Mouse (Mus musculus) neural tube, embryonic 15.5 days (tissue): ENCODE results near the gene Smug1. TPM values are rescaled to one million over a fixed set of nuclear protein-coding genes. Genes with fewer than 3 reads are reported as not detected.

Experiments
- ATAC-seq: fragments of 200-750 bp; cut with Nextera tagmentation; 2 replicates; pipeline ENCODE4 v1.8.0; 2017; ENCODE audit warnings: mild to moderate bottlenecking, moderate TSS enrichment, moderate library complexity; ENCODE audit not compliant: low FRiP score
- H3K27ac ChIP-seq: fragments of 300-500 bp; sonication (generic); replicated peaks from 2 replicates; pipeline ENCODE4 v1.5.1; 2015; ENCODE audit warnings: mild to moderate bottlenecking, inconsistent platforms
- H3K27me3 ChIP-seq: fragments of 300-500 bp; sonication (generic); replicated peaks from 2 replicates; pipeline ENCODE4 v1.6.1; 2015; ENCODE audit warnings: inconsistent platforms
- H3K36me3 ChIP-seq: fragments of 300-500 bp; sonication (generic); 2 replicates; pipeline ENCODE4 v1.6.1; 2015; ENCODE audit warnings: inconsistent platforms
- H3K4me1 ChIP-seq: fragments of 300-500 bp; sonication (generic); 2 replicates; pipeline ENCODE4 v1.6.1; 2015; ENCODE audit warnings: inconsistent platforms
- H3K4me2 ChIP-seq: fragments of 300-500 bp; sonication (generic); 2 replicates; pipeline ENCODE4 v1.6.1; 2015; ENCODE audit warnings: inconsistent platforms, mild to moderate bottlenecking, moderate library complexity
- H3K4me3 ChIP-seq: fragments of 300-500 bp; sonication (generic); replicated peaks from 2 replicates; pipeline ENCODE4 v1.5.1; 2015; ENCODE audit warnings: mild to moderate bottlenecking, inconsistent platforms
- H3K9ac ChIP-seq: fragments of 300-500 bp; sonication (generic); replicated peaks from 2 replicates; pipeline ENCODE4 v1.6.1; 2015; ENCODE audit warnings: mild to moderate bottlenecking, inconsistent platforms
- H3K9me3 ChIP-seq: fragments of 300-500 bp; sonication (generic); replicated peaks from 2 replicates; pipeline ENCODE4 v1.6.1; 2016; ENCODE audit warnings: inconsistent platforms
- WGBS: fragments of 180-500 bp; shearing (Covaris S2); methylation state at CpG from one replicate; pipeline ENCODE4 v1.1.7; 2015; ENCODE audit warnings: mixed read lengths; 5-methylcytosine and 5-hydroxymethylcytosine counted together
- polyA plus RNA-seq: library from polyadenylated mRNA; unstranded; fragments of >200 nt; fragmentation: Nextera tagmentation; extraction: Ambion mirVana; gene quantifications from 2 replicates; pipeline ENCODE4 v1.2.1, GENCODE M21; 2015

Gene Smug1
- polyA plus RNA-seq, 1 experiment from 2014 or later: 30.9 TPM

- Histone ChIP-seq H3K4me1 (peaks cover 62% of the 10 kb centered on the region), H3K27ac (no peak overlapping the region)
These were observed 6.4 kb upstream of the Smug1 start for GRCm38 (mm10) chr15:103173251-103173650.

GRCm38 (mm10) chr15:103172537-103172936 lies 5.6 kb upstream of the Smug1 start:
- Histone ChIP-seq H3K4me1 (peaks cover 65% of the 10 kb centered on the region), H3K4me2 (peak overlapping the region; percentile 11; the same call in 1 of the 2 replicates), H3K9ac (no peak overlapping the region), H3K27ac (peak overlapping the region; percentile 30), H3K27me3 (peaks cover 15% of the 10 kb centered on the region; the same call in 1 of the 2 replicates), H3K9me3 (no peaks in the 10 kb centered on the region), H3K4me3 (no peak overlapping the region), H3K36me3 (no peaks in the 10 kb centered on the region)
- WGBS: 5% methylated on average over 10 of the region's 10 CpGs
- no peak for ATAC-seq

More at GRCm38 (mm10) chr15:103173251-103173650, 6.4 kb upstream of the Smug1 start:
- no peak overlapping the region for H3K4me3 ChIP-seq
- no peak overlapping the region for H3K9ac ChIP-seq
- peaks cover 15% of the 10 kb centered on the region; the same call in 1 of the 2 replicates for H3K27me3 ChIP-seq
- no peak overlapping the region for H3K4me2 ChIP-seq
- WGBS: 68% methylated on average over 5 of the region's 5 CpGs
- no peaks in the 10 kb centered on the region for H3K9me3 ChIP-seq
- ATAC-seq: no peak
- no peaks in the 10 kb centered on the region for H3K36me3 ChIP-seq

DNA sequence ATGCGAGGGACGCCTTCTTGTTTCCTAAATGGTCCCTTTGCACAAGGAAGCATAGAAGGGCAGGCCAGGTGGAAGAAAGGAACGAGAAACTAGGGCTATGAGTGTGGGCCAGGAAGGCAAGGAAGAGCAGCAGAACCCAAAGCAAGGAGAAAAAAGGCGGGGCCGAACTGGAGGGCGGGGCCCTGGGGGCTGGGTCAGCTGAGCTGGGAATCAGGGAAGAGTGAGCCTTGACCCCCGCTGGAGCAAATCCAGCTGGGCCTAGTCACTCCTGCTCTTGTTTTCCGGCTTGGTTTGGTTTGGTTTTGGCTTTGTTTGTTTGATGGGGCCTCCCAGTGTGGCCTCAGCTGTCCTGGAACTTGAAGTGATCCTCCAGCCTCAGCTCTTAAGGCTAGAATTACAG lies 4.4 kb upstream of the Smug1 start:
- ATAC-seq: no peak
- 24% methylated on average over 8 of the region's 8 CpGs for WGBS
- H3K27me3 ChIP-seq: peaks cover 12% of the 10 kb centered on the region; the same call in 1 of the 2 replicates
- peak overlapping the region; percentile 60; the same call in 1 of the 2 replicates for H3K27ac ChIP-seq
- H3K4me1 ChIP-seq: peaks cover 66% of the 10 kb centered on the region
- no peak overlapping the region for H3K9ac ChIP-seq
- H3K36me3 ChIP-seq: no peaks in the 10 kb centered on the region
- H3K4me3 ChIP-seq: no peak overlapping the region
- H3K9me3 ChIP-seq: no peaks in the 10 kb centered on the region
- no peak overlapping the region for H3K4me2 ChIP-seq

DNA sequence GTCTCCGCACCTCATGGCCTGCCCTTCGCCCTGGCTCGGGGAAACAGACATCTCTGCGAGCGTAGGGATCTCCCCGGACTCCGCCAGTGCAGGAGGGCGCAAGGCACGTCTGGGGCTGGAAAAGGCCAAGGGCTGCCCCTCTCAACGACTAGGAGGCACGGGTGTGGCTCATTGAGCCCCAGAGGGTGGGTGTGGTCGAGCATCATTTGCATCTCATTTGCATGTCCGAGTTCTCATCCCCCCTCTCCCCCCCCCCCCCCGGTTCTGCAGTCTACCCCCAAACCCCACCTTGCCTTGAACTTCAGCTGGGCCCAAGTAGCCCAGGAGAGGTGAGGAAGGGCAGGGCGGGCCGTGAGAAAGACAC lies 3.4 kb upstream of the Smug1 start:
- no peak for ATAC-seq
- Histone ChIP-seq H3K9ac (0 out of 2 replicates have a peak overlapping the region, but pooled peaks have one; percentile 36), H3K27me3 (peaks cover 9% of the 10 kb centered on the region; the same call in 1 of the 2 replicates)

GRCm38 (mm10) chr15:103169612-103170315 lies 2.9 kb upstream of the Smug1 start:
- WGBS: 3% methylated on average over 26 of the region's 26 CpGs
- Histone ChIP-seq H3K4me3 (peak overlapping the region; percentile 49), H3K27ac (peak overlapping the region; percentile 77), H3K4me2 (peak overlapping the region; percentile 99), H3K9ac (peak overlapping the region; percentile 57), H3K27me3 (peaks cover 9% of the 10 kb centered on the region; the same call in 1 of the 2 replicates), H3K36me3 (no peaks in the 10 kb centered on the region), H3K9me3 (no peaks in the 10 kb centered on the region), H3K4me1 (peaks cover 80% of the 10 kb centered on the region)
- ATAC-seq: no peak

More for the DNA sequence above, 3.4 kb upstream of the Smug1 start:
- Histone ChIP-seq H3K36me3 (no peaks in the 10 kb centered on the region), H3K27ac (peak overlapping the region; percentile 77), H3K4me1 (peaks cover 76% of the 10 kb centered on the region), H3K4me2 (peak overlapping the region; percentile 99), H3K4me3 (peak overlapping the region; percentile 49; the same call in 1 of the 2 replicates), H3K9me3 (no peaks in the 10 kb centered on the region)
- 9% methylated on average over 15 of the region's 16 CpGs for WGBS

DNA sequence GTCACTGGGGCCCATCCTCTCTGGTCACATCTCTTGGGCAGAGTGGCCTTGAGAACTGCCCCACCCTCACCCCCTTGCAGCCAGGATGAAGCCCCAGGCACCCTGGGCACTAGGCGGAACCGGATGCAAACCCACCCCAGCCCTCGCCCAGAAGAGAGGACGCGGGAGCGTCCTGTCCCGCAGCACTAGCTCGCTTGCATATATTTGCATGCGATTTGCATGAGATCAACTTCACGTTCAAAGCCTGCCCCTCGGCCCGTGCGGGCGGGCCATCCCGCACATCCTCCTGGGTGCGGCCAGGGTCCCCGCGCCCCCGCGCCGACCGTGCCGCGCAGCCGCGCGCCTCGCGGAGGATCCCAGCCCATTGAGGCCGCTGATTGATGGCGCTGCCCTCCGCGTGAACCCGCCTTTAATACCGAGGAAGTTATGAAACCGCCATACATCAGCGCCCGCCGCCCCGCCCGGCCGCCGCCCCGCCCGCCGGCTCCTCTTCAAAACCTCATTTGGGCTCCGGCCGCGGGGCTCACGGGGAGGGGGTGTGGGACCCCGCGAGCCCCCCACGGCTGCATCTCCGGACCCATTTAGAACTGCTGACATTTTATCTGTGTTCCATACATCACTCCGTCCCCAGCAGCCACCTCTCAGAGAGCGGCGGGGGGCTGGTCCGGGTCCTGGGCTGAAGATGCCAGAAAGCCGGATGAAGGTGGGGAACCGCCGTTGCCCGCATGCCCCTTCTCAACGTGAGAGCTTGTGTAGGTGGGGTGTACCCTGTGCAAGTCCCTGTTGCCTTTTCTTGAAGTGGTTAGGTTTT lies 2.1 kb upstream of the Smug1 start:
- Histone ChIP-seq H3K4me1 (peaks cover 84% of the 10 kb centered on the region), H3K27me3 (peaks cover 9% of the 10 kb centered on the region; the same call in 1 of the 2 replicates), H3K36me3 (no peaks in the 10 kb centered on the region), H3K9me3 (no peaks in the 10 kb centered on the region), H3K27ac (peak overlapping the region; percentile 77), H3K9ac (peak overlapping the region; percentile 57), H3K4me3 (peak overlapping the region; percentile 49), H3K4me2 (peak overlapping the region; percentile 99)
- ATAC-seq: peak; percentile 32
- under 1% methylated on average over 63 of the region's 63 CpGs for WGBS

GRCm38 (mm10) chr15:103167786-103168185 lies 894 bp upstream of the Smug1 start:
- Histone ChIP-seq H3K27me3 (peaks cover 5% of the 10 kb centered on the region; the same call in 1 of the 2 replicates), H3K4me1 (peaks cover 90% of the 10 kb centered on the region), H3K4me3 (no peak overlapping the region), H3K9me3 (no peaks in the 10 kb centered on the region), H3K27ac (peak overlapping the region; percentile 77), H3K36me3 (no peaks in the 10 kb centered on the region), H3K9ac (no peak overlapping the region; the same call in 1 of the 2 replicates), H3K4me2 (peak overlapping the region; percentile 99)
- ATAC-seq: no peak
- WGBS: 25% methylated on average over 3 of the region's 3 CpGs

DNA sequence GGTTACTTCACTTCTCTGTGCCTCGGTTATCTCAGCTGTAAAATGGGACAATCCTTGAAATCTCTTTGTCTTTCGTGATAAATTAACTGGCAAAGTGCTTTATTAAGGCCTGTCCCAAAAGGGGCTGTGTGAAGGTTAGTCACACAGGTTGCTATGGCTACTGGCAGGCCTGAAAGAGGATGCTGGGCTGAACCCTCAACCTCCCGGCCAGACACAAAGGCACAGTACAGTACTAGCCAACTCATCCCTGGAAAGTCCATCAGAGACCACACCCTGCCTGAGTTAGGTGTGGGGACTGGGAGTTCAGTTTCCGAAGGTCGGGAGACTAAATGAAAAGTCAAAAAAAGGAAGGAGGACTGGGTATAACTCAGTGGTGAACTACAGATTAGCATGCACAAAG lies 968 bp downstream of the Smug1 start:
- H3K27me3 ChIP-seq: no peaks in the 10 kb centered on the region
- WGBS: 11% methylated on average over 5 of the region's 5 CpGs
- H3K4me2 ChIP-seq: peak overlapping the region; percentile 99
- H3K27ac ChIP-seq: 0 out of 2 replicates have a peak overlapping the region, but pooled peaks have one; percentile 62
- ATAC-seq: no peak
- H3K9ac ChIP-seq: peak overlapping the region; percentile 14; the same call in 1 of the 2 replicates
- no peaks in the 10 kb centered on the region for H3K9me3 ChIP-seq
- no peak overlapping the region for H3K4me3 ChIP-seq
- H3K4me1 ChIP-seq: peaks cover 80% of the 10 kb centered on the region
- H3K36me3 ChIP-seq: no peaks in the 10 kb centered on the region

DNA sequence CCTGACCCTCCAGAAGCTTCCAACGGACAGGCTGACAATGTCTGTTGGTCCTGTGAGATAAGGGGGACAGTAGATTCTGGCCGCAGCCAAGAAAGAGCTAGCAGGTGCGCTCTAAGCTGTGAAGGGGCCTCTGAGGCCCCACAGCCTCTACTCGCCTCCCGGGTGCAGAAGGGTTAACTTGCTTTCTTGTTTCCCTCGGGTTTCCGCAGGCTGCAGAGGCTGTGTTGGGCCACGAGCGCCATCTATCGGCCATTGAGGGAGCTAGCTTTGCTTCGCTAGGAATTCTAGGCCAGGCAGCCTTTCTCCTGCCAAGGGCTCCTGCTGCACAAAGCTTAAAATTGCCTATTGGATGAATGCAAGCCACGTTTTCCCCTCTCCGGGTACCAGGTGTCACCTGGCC lies 1.5 kb downstream of the Smug1 start:
- Histone ChIP-seq H3K9me3 (no peaks in the 10 kb centered on the region), H3K4me1 (peaks cover 74% of the 10 kb centered on the region), H3K36me3 (no peaks in the 10 kb centered on the region), H3K4me2 (peak overlapping the region; percentile 99), H3K4me3 (peak overlapping the region; percentile 11; the same call in 1 of the 2 replicates), H3K9ac (peak overlapping the region; percentile 36), H3K27ac (peak overlapping the region; percentile 62), H3K27me3 (no peaks in the 10 kb centered on the region)
- under 1% methylated on average over 13 of the region's 13 CpGs for WGBS
- ATAC-seq: 0 out of 2 replicates have a peak, but pooled peaks have one; percentile 29

DNA sequence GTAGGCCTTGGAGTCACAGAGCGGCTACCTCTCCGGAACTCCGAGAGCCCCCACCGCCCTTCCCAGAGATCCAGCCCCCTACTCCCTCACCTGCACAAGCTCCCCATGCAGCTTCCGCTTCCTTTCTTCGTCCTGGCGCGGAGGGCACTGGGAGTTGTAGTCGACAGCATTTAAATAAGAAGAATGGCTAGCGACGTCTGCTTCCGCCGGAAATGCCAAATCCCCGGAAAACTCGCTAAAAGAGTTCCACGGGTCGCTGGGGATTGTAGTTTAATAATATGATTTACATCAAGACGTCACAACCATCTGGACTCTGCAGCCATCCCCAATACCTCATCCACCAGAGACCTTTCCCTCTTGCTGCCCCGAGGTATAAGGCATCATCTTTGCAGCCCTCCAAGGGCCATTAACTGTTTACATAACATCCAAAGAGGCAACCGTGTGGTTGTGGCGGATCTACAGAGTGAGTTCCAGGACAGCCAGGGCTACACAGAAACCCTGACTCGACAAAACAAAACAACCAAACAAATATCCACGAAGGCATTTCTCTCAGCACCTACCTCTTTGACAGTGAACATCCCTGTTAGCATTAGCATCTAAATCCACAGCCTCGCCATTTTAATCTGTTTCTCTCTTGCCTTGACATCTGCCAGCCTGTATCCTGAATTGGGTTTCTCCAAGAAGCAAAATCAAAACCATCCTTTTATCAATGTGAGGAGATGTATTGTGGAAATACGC lies 3.5 kb downstream of the Smug1 start:
- H3K4me3 ChIP-seq: peak overlapping the region; percentile 71
- no peaks in the 10 kb centered on the region for H3K27me3 ChIP-seq
- peaks cover 54% of the 10 kb centered on the region for H3K4me1 ChIP-seq
- WGBS: 9% methylated on average over 25 of the region's 25 CpGs
- H3K9ac ChIP-seq: peak overlapping the region; percentile 77
- H3K4me2 ChIP-seq: peak overlapping the region; percentile 67
- peak; percentile 79 for ATAC-seq
- peak overlapping the region; percentile 78 for H3K27ac ChIP-seq
- H3K9me3 ChIP-seq: no peaks in the 10 kb centered on the region
- H3K36me3 ChIP-seq: no peaks in the 10 kb centered on the region

DNA sequence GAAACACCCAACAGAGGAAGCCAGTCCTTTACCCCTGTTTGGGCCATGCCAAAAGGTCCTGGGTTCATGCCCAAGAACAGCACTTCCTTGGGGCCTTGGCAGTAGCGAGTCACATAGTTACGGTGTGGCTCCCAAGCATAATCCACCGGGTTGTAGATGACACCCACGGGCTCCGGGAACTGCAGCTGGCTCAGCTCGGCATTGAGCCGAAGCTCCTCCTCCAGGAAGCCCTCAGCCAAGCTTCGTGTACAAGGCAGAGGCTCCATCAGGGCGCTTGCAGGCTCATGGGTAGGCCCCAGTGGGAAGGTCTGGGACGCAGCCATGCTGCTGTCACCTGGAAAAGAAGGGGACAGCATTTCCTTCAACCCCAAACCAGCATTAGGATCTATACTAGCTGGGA lies 9.3 kb downstream of the Smug1 start:
- no peak for ATAC-seq
- Histone ChIP-seq H3K27me3 (no peaks in the 10 kb centered on the region), H3K4me2 (no peak overlapping the region), H3K27ac (no peak overlapping the region), H3K4me3 (no peak overlapping the region), H3K9ac (no peak overlapping the region), H3K4me1 (peaks cover 26% of the 10 kb centered on the region), H3K36me3 (no peaks in the 10 kb centered on the region), H3K9me3 (no peaks in the 10 kb centered on the region)
- 78% methylated on average over 10 of the region's 10 CpGs for WGBS
